Mouse (Mus musculus): Measurements from ENCODE around the gene Alox12. TPM values are rescaled to one million over a fixed set of nuclear protein-coding genes. Genes with fewer than 3 reads are reported as not detected.

Alox12 gene
- polyA plus RNA-seq, 1 experiment: 164 TPM

GRCm38 (mm10) chr11:70207283-70207682 lies 47.9 kb downstream of the Alox12 start:
- H3K4me1 ChIP-seq: peaks cover 41% of the 10 kb centered on the region
- H3K36me3 ChIP-seq (replicated peaks; ENCODE audit: low read length): no peaks in the 10 kb centered on the region
- no peak for TF ChIP-seq GATA1 (IDR thresholded peaks at IDR 0.05; ENCODE audit: borderline replicate concordance, low read length)
- no peak for TF ChIP-seq FLI1 (IDR thresholded peaks at IDR 0.05; ENCODE audit: low read length)
- H3K4me3 ChIP-seq (replicated peaks): no peak overlapping the region
- H3K9me3 ChIP-seq: no peaks in the 10 kb centered on the region
- peaks cover 65% of the 10 kb centered on the region for H3K27me3 ChIP-seq (replicated peaks)

DNA sequence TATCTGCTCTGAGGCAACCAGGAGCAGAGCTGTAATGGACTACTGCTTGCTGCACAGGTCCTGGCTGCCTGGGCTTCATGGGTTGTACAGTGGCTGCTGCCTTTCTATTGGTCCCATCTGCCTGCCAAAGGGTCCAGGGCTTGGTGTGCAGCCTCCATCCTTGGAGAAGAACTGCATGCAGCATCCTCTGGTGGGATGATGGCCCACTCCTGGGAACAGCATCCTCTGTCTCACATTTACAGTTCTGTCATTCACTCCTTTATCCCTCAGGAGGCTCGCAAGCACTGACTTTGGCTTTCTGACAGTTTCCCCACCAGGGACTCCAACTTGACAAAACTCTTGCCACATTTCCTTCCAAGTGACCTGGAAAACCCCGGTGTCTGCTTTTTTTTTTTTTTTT lies 48.4 kb downstream of the Alox12 start:
- H3K4me3 ChIP-seq (replicated peaks): no peak overlapping the region
- H3K9me3 ChIP-seq: 0 out of 2 replicates have a peak, but pooled peaks cover 3% of the 10 kb centered on the region
- peaks cover 66% of the 10 kb centered on the region for H3K27me3 ChIP-seq (replicated peaks)
- TF ChIP-seq FLI1 (IDR thresholded peaks at IDR 0.05; ENCODE audit: low read length) (no peak), GATA1 (IDR thresholded peaks at IDR 0.05; ENCODE audit: borderline replicate concordance, low read length) (no peak)
- H3K36me3 ChIP-seq (replicated peaks; ENCODE audit: low read length): no peaks in the 10 kb centered on the region
- peaks cover 46% of the 10 kb centered on the region for H3K4me1 ChIP-seq

DNA sequence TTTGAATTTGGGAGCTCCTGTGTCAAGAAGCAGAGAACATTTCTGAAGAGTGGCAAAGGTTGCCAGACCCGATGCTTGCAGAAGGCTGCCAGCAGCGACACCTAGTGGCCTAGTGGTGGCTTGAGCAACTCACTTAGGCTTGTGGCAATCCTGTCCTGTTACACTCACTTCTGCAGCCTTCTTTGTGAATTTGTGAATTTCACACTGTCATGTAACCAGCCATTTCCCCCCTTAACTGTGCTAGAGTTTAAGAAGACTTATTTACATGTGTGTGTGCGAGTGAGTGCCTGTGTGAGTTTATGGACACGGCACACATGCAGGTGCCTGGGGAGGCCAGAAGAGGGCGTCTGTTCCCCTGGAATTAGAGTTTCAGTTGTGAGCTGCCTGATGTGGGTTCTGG lies 53.5 kb downstream of the Alox12 start:
- Histone ChIP-seq H3K4me1 (peaks cover 57% of the 10 kb centered on the region), H3K4me3 (replicated peaks) (no peak overlapping the region), H3K27me3 (replicated peaks) (peaks cover 69% of the 10 kb centered on the region), H3K9me3 (0 out of 2 replicates have a peak, but pooled peaks cover 4% of the 10 kb centered on the region), H3K36me3 (replicated peaks; ENCODE audit: low read length) (no peaks in the 10 kb centered on the region)
- TF ChIP-seq GATA1 (IDR thresholded peaks at IDR 0.05; ENCODE audit: borderline replicate concordance, low read length) (no peak), FLI1 (IDR thresholded peaks at IDR 0.05; ENCODE audit: low read length) (no peak)

DNA sequence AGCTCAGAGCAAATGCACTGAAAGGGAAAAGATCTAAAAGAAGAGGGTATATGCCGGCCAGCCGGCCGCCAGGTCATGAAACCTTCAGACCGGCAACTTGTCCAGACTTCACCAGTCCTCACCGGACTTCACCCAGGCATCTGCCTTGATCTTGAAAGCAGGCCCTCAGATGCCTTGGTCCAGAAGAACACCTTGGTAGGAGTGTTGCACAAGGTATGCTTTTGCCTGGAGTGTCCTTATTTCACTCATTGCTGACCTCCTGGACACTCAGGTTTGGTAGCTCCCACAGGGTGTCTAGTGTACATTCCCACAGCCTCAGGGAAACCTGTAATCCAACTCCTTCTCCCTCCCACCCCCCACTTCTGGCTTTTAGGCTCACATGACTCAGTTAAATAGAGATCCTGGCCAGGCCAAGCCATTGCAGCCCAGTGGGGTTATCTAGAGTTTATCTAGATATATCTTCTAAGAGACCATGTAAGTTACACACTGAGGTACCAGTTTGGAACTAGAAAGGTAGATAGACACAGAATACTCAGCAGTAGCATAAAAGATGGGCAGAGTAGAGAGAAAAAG lies 55.0 kb downstream of the Alox12 start:
- TF ChIP-seq FLI1 (IDR thresholded peaks at IDR 0.05; ENCODE audit: low read length) (no peak), GATA1 (IDR thresholded peaks at IDR 0.05; ENCODE audit: borderline replicate concordance, low read length) (no peak)
- peaks cover 49% of the 10 kb centered on the region for H3K4me1 ChIP-seq
- H3K36me3 ChIP-seq (replicated peaks; ENCODE audit: low read length): no peaks in the 10 kb centered on the region
- H3K9me3 ChIP-seq: peaks cover 10% of the 10 kb centered on the region
- peaks cover 73% of the 10 kb centered on the region for H3K27me3 ChIP-seq (replicated peaks)
- H3K4me3 ChIP-seq (replicated peaks): no peak overlapping the region

DNA sequence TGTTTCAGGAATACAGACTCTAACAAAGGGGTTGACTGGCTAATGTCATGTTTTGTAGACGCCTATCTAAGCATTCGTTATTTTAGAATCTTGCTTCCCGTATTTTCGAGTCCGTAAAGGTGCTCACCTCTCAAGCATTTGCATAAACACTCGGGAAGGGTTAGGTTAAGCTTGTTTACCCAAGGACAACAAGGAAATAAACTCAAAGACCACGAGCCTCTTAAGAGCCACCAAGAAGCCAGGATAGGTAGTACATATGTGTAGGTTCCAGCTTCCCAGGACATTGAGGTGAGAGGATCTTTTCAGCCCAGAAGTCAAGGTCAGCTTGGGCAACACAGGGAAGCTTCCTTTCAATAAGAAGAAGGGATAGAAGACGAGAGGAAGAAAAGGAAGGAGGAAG lies 56.0 kb downstream of the Alox12 start:
- H3K36me3 ChIP-seq (replicated peaks; ENCODE audit: low read length): no peaks in the 10 kb centered on the region
- TF ChIP-seq GATA1 (IDR thresholded peaks at IDR 0.05; ENCODE audit: borderline replicate concordance, low read length): no peak
- TF ChIP-seq FLI1 (IDR thresholded peaks at IDR 0.05; ENCODE audit: low read length): no peak

GRCm38 (mm10) chr11:70198332-70198731 lies 56.8 kb downstream of the Alox12 start:
- Histone ChIP-seq H3K9me3 (peaks cover 11% of the 10 kb centered on the region), H3K36me3 (replicated peaks; ENCODE audit: low read length) (no peaks in the 10 kb centered on the region), H3K4me1 (peaks cover 43% of the 10 kb centered on the region), H3K4me3 (replicated peaks) (no peak overlapping the region), H3K27me3 (replicated peaks) (peaks cover 76% of the 10 kb centered on the region)
- TF ChIP-seq FLI1 (IDR thresholded peaks at IDR 0.05; ENCODE audit: low read length) (no peak), GATA1 (IDR thresholded peaks at IDR 0.05; ENCODE audit: borderline replicate concordance, low read length) (no peak)

More for the DNA sequence above, 56.0 kb downstream of the Alox12 start:
- peaks cover 41% of the 10 kb centered on the region for H3K4me1 ChIP-seq
- peaks cover 11% of the 10 kb centered on the region for H3K9me3 ChIP-seq
- H3K4me3 ChIP-seq (replicated peaks): no peak overlapping the region
- H3K27me3 ChIP-seq (replicated peaks): peaks cover 73% of the 10 kb centered on the region

GRCm38 (mm10) chr11:70193354-70194285 lies 61.5 kb downstream of the Alox12 start:
- TF ChIP-seq GATA1 (IDR thresholded peaks at IDR 0.05; ENCODE audit: borderline replicate concordance, low read length) (no peak), FLI1 (IDR thresholded peaks at IDR 0.05; ENCODE audit: low read length) (no peak)
- peaks cover 11% of the 10 kb centered on the region for H3K9me3 ChIP-seq
- H3K36me3 ChIP-seq (replicated peaks; ENCODE audit: low read length): no peaks in the 10 kb centered on the region
- peaks cover 27% of the 10 kb centered on the region for H3K4me1 ChIP-seq
- no peak overlapping the region for H3K4me3 ChIP-seq (replicated peaks)
- H3K27me3 ChIP-seq (replicated peaks): peaks cover 69% of the 10 kb centered on the region

DNA sequence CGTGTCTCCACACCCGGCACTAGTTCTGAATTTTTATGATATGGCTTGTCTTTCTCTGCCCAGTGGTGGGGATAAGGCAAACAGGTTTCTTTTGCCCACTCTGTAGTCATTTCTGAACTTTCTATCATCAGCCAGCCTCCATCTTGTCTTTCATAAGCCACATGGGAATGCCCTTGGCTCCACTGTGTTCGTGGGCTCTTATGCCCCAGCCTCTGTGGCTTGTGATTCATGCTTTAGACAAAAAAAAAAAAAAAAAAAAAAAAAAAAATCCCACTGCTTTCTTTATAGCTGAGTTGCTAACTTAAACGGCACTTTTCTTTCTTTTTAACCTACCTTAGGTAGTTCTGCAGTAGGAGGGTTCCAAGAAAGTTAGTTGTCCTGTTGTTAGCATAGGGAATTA lies 63.0 kb downstream of the Alox12 start:
- H3K4me3 ChIP-seq (replicated peaks): no peak overlapping the region
- H3K36me3 ChIP-seq (replicated peaks; ENCODE audit: low read length): no peaks in the 10 kb centered on the region
- peaks cover 12% of the 10 kb centered on the region for H3K4me1 ChIP-seq
- H3K9me3 ChIP-seq: peaks cover 11% of the 10 kb centered on the region
- H3K27me3 ChIP-seq (replicated peaks): peaks cover 69% of the 10 kb centered on the region
- TF ChIP-seq FLI1 (IDR thresholded peaks at IDR 0.05; ENCODE audit: low read length) (no peak), GATA1 (IDR thresholded peaks at IDR 0.05; ENCODE audit: borderline replicate concordance, low read length) (no peak)

Other genes with a start within 250 kb of the Alox12 start
- 12.7 and 34.2 TPM in 2 replicates for gene Acadvl, start 239.9 kb downstream of the Alox12 start, polyA plus RNA-seq (2012; ENCODE audit: insufficient read depth, low replicate concordance)
- 16.1 and 22.0 TPM in 2 replicates for gene Dlg4, start 238.4 kb downstream of the Alox12 start, polyA plus RNA-seq (2012; ENCODE audit: insufficient read depth, low replicate concordance)
- 0.36 TPM in 1 of 2 replicates, not detected in the other for gene Asgr1, start 201.3 kb downstream of the Alox12 start, polyA plus RNA-seq (2012; ENCODE audit: insufficient read depth, low replicate concordance)
- 0.09 TPM in 1 of 2 replicates, not detected in the other for gene Asgr2, start 162.7 kb downstream of the Alox12 start, polyA plus RNA-seq (2012; ENCODE audit: insufficient read depth, low replicate concordance)
- not detected in 2 replicates for gene Mgl2, start 125.0 kb downstream of the Alox12 start, polyA plus RNA-seq (2012; ENCODE audit: insufficient read depth, low replicate concordance)
- 0.93 TPM in 1 of 2 replicates, not detected in the other for gene Clec10a, start 99.2 kb downstream of the Alox12 start, polyA plus RNA-seq (2012; ENCODE audit: insufficient read depth, low replicate concordance)
- gene Slc16a11, start 42.6 kb downstream of the Alox12 start, polyA plus RNA-seq (2012; ENCODE audit: insufficient read depth, low replicate concordance): not detected in 2 replicates
- 5.3 and 8.1 TPM in 2 replicates for gene Slc16a13, start 34.3 kb downstream of the Alox12 start, polyA plus RNA-seq (2012; ENCODE audit: insufficient read depth, low replicate concordance)
- gene Bcl6b, start 25.6 kb downstream of the Alox12 start, polyA plus RNA-seq (2012; ENCODE audit: insufficient read depth, low replicate concordance): not detected in 2 replicates
- gene 0610010K14Rik, start 17.4 kb downstream of the Alox12 start, polyA plus RNA-seq (2012; ENCODE audit: insufficient read depth, low replicate concordance): 169 and 210 TPM in 2 replicates
- 25.7 and 41.9 TPM in 2 replicates for gene Gm21988, start 15.5 kb downstream of the Alox12 start, polyA plus RNA-seq (2012; ENCODE audit: insufficient read depth, low replicate concordance)
- 869 and 1,064 TPM in 2 replicates for gene Rnasek, start 15.5 kb downstream of the Alox12 start, polyA plus RNA-seq (2012; ENCODE audit: insufficient read depth, low replicate concordance)
- 0.03 TPM in 1 of 2 replicates, not detected in the other for gene Alox12e, start 67.3 kb upstream of the Alox12 start, polyA plus RNA-seq (2012; ENCODE audit: insufficient read depth, low replicate concordance)
- gene Alox15, start 96.7 kb upstream of the Alox12 start, polyA plus RNA-seq (2012; ENCODE audit: insufficient read depth, low replicate concordance): 0.50 TPM in 1 of 2 replicates, not detected in the other
- gene Pelp1, start 154.7 kb upstream of the Alox12 start, polyA plus RNA-seq (2012; ENCODE audit: insufficient read depth, low replicate concordance): 30.9 and 36.1 TPM in 2 replicates
- gene Arrb2, start 177.3 kb upstream of the Alox12 start, polyA plus RNA-seq (2012; ENCODE audit: insufficient read depth, low replicate concordance): 1,596 and 3,155 TPM in 2 replicates
- 47.7 and 52.0 TPM in 2 replicates for gene Med11, start 196.6 kb upstream of the Alox12 start, polyA plus RNA-seq (2012; ENCODE audit: insufficient read depth, low replicate concordance)
- gene Zmynd15, start 204.1 kb upstream of the Alox12 start, polyA plus RNA-seq (2012; ENCODE audit: insufficient read depth, low replicate concordance): 2.1 and 3.6 TPM in 2 replicates
- gene Cxcl16, start 204.6 kb upstream of the Alox12 start, polyA plus RNA-seq (2012; ENCODE audit: insufficient read depth, low replicate concordance): 1.4 and 23.1 TPM in 2 replicates
- 0.55 TPM in 1 of 2 replicates, not detected in the other for gene Tm4sf5, start 249.9 kb upstream of the Alox12 start, polyA plus RNA-seq (2012; ENCODE audit: insufficient read depth, low replicate concordance)